Mouse (Mus musculus) urinary bladder, adult 18-20 months (tissue): Measurements from ENCODE around the gene Patj.
"Not testable (repeated sequence)": the region's sequence is repeated elsewhere in the genome, so short reads cannot be mapped to it uniquely, and the experiment has no call there.

Experiments used
- DNase-seq, 2 experiments: peaks; one replicate each; pipeline ENCODE4 v3.0.0; 2022; ENCODE audit warnings: low spot score in 2 of 2, mixed read lengths in 2 of 2

Patj gene

GRCm38 (mm10) chr4:98654419-98654821 is 258.8 kb downstream of the Patj start:
- DNase-seq: no peak

GRCm38 (mm10) chr4:98656759-98657158 is 261.2 kb downstream of the Patj start:
- no peak for DNase-seq

- no peak for DNase-seq
Measured at GRCm38 (mm10) chr4:98659032-98659431, 263.4 kb downstream of the Patj start.

GRCm38 (mm10) chr4:98660534-98660933 is 264.9 kb downstream of the Patj start:
- no peak for DNase-seq

GRCm38 (mm10) chr4:98665884-98666283 is 270.3 kb downstream of the Patj start:
- DNase-seq: no peak

- no peak for DNase-seq
Measured at GRCm38 (mm10) chr4:98666451-98666850, 270.9 kb downstream of the Patj start.

- DNase-seq: no peak
Measured at GRCm38 (mm10) chr4:98667009-98667408, 271.4 kb downstream of the Patj start.

- no peak for DNase-seq
Measured at GRCm38 (mm10) chr4:98677506-98677905, 281.9 kb downstream of the Patj start.

GRCm38 (mm10) chr4:98686678-98687267 is 291.2 kb downstream of the Patj start:
- DNase-seq: no peak

GRCm38 (mm10) chr4:98688116-98688515 is 292.5 kb downstream of the Patj start:
- DNase-seq: no peak

GRCm38 (mm10) chr4:98688520-98688919 is 292.9 kb downstream of the Patj start:
- no peak for DNase-seq

- no peak for DNase-seq
Measured at GRCm38 (mm10) chr4:98689988-98690387, 294.4 kb downstream of the Patj start.

GRCm38 (mm10) chr4:98693465-98694185 is 298.0 kb downstream of the Patj start:
- DNase-seq: no peak

- no peak for DNase-seq
Measured at GRCm38 (mm10) chr4:98697932-98698331, 302.3 kb downstream of the Patj start.

GRCm38 (mm10) chr4:98698921-98699320 is 303.3 kb downstream of the Patj start:
- DNase-seq: no peak

- DNase-seq: no peak
Measured at GRCm38 (mm10) chr4:98700156-98700555, 304.6 kb downstream of the Patj start.

GRCm38 (mm10) chr4:98702201-98702894 is 306.8 kb downstream of the Patj start:
- peak; percentile 38 to 58 for DNase-seq

GRCm38 (mm10) chr4:98710891-98711290 is 315.3 kb downstream of the Patj start:
- no peak for DNase-seq

- no peak for DNase-seq
Measured at GRCm38 (mm10) chr4:98717735-98718546, 322.4 kb downstream of the Patj start.

GRCm38 (mm10) chr4:98718547-98718917 is 322.9 kb downstream of the Patj start:
- no peak for DNase-seq

GRCm38 (mm10) chr4:98722454-98722853 is 326.9 kb downstream of the Patj start:
- DNase-seq: peak in 1 of 2 experiments; percentile 44

- DNase-seq: not testable (repeated sequence)
Measured at GRCm38 (mm10) chr4:98724682-98725081, 329.1 kb downstream of the Patj start.
